Mouse (Mus musculus) thymus, adult 2 months (tissue): Measurements from ENCODE around the gene Hoxa9. TPM values are rescaled to one million over a fixed set of nuclear protein-coding genes. Genes with fewer than 3 reads are reported as not detected.

Experiments
- DNase-seq: peaks from one replicate; pipeline ENCODE4 v3.0.0; 2021
- H3K27ac ChIP-seq: fragments of 200-500 bp; 2 replicates; pipeline ENCODE4 v1.5.1; 2012; ENCODE audit warnings: low read length, control low read depth; ENCODE audit not compliant: control insufficient read depth, insufficient read depth
- H3K27me3 ChIP-seq: fragments of 200-500 bp; 2 replicates; pipeline ENCODE4 v1.6.1; 2012; ENCODE audit warnings: mild to moderate bottlenecking, low read length, moderate library complexity, mixed read lengths; ENCODE audit not compliant: control insufficient read depth, insufficient read depth
- H3K36me3 ChIP-seq: fragments of 200-500 bp; 2 replicates; pipeline ENCODE4 v1.6.1; 2012; ENCODE audit warnings: mild to moderate bottlenecking, low read length, moderate library complexity; ENCODE audit not compliant: control insufficient read depth, insufficient read depth
- H3K4me1 ChIP-seq: fragments of 200-500 bp; replicated peaks from 2 replicates; pipeline ENCODE4 v1.6.1; 2012; ENCODE audit warnings: low read length; ENCODE audit not compliant: control insufficient read depth, insufficient read depth
- H3K4me3 ChIP-seq: fragments of 200-500 bp; 2 replicates; pipeline ENCODE4 v1.5.1; 2012; ENCODE audit warnings: mild to moderate bottlenecking, low read length, control low read depth, moderate library complexity; ENCODE audit not compliant: control insufficient read depth, insufficient read depth
- CTCF ChIP-seq: fragments of 200-500 bp; IDR thresholded peaks from 2 replicates; pipeline ENCODE4 v1.5.1; 2012; ENCODE audit warnings: mild to moderate bottlenecking, control low read depth, low read length, moderate library complexity, borderline replicate concordance; ENCODE audit not compliant: control insufficient read depth, poor library complexity, insufficient read depth; ENCODE audit errors: extremely low read depth
- POLR2A ChIP-seq: fragments of 200-500 bp; IDR thresholded peaks from 2 replicates; pipeline ENCODE4 v1.6.1; 2012; ENCODE audit warnings: mild to moderate bottlenecking, low read length, control low read depth, moderate library complexity; ENCODE audit not compliant: control insufficient read depth, poor library complexity, insufficient read depth; ENCODE audit errors: extremely low read depth
- WGBS: fragments of 180-500 bp; shearing (Covaris S2); methylation state at CpG from one replicate; pipeline ENCODE4 v1.1.7; 2018; 5-methylcytosine and 5-hydroxymethylcytosine counted together
- polyA plus RNA-seq: library from polyadenylated mRNA; depleted of rRNA; stranded (reverse); fragments of >200 nt; gene quantifications from 2 replicates; pipeline ENCODE4 v1.2.3, GENCODE M21; 2012

Gene Hoxa9
- polyA plus RNA-seq, 1 experiment = 0.26 TPM

GRCm38 (mm10) chr6:52215771-52216535 is 14.9 kb downstream of the Hoxa9 start:
- TF ChIP-seq CTCF (no peak), POLR2A (no peak)
- Histone ChIP-seq H3K27me3 (peaks cover 30% of the 10 kb centered on the region), H3K4me3 (no peak overlapping the region), H3K4me1 (peaks cover 24% of the 10 kb centered on the region), H3K27ac (no peak overlapping the region), H3K36me3 (no peaks in the 10 kb centered on the region)
- WGBS = 30% methylated on average over 30 of the region's 30 CpGs
- no peak for DNase-seq

GRCm38 (mm10) chr6:52215070-52215469 is 15.8 kb downstream of the Hoxa9 start:
- 83% methylated on average over 3 of the region's 3 CpGs for WGBS
- no peak overlapping the region for H3K27ac ChIP-seq
- TF ChIP-seq POLR2A (no peak), CTCF (no peak)
- H3K4me1 ChIP-seq = peaks cover 24% of the 10 kb centered on the region
- DNase-seq = no peak
- no peak overlapping the region for H3K4me3 ChIP-seq
- H3K27me3 ChIP-seq = peaks cover 28% of the 10 kb centered on the region
- H3K36me3 ChIP-seq = no peaks in the 10 kb centered on the region

GRCm38 (mm10) chr6:52214271-52214670 is 16.6 kb downstream of the Hoxa9 start:
- TF ChIP-seq CTCF (no peak), POLR2A (no peak)
- H3K4me3 ChIP-seq = no peak overlapping the region
- DNase-seq = no peak
- no peaks in the 10 kb centered on the region for H3K36me3 ChIP-seq
- H3K27me3 ChIP-seq = peaks cover 26% of the 10 kb centered on the region
- 73% methylated on average over 5 of the region's 5 CpGs for WGBS
- peaks cover 24% of the 10 kb centered on the region for H3K4me1 ChIP-seq
- no peak overlapping the region for H3K27ac ChIP-seq

- WGBS = 4% methylated on average over 38 of the region's 38 CpGs
- H3K4me3 ChIP-seq = peak within 1 kb of the TSS; percentile 44
- DNase-seq = no peak
- peaks cover 22% of the 10 kb centered on the region; the same call in 1 of the 2 replicates for H3K27me3 ChIP-seq
- H3K4me1 ChIP-seq = peaks cover 27% of the 10 kb centered on the region
- no peaks in the 10 kb centered on the region for H3K36me3 ChIP-seq
- no peak for TF ChIP-seq CTCF
- TF ChIP-seq POLR2A = no peak
- peak within 1 kb of the TSS; percentile 10; the same call in 1 of the 2 replicates for H3K27ac ChIP-seq
Observed at GRCm38 (mm10) chr6:52213119-52213986, 17.5 kb downstream of the Hoxa9 start, which contains the start of the genes Hoxa3 and Gm28308. Gene Hoxa3 (minus strand): TSS chr6:52213336. Gene Gm28308 (minus strand): TSS chr6:52213339.

GRCm38 (mm10) chr6:52212556-52213118 is 18.3 kb downstream of the Hoxa9 start:
- Histone ChIP-seq H3K4me1 (peaks cover 25% of the 10 kb centered on the region), H3K27me3 (peaks cover 18% of the 10 kb centered on the region; the same call in 1 of the 2 replicates), H3K4me3 (peak overlapping the region; percentile 44), H3K27ac (peak overlapping the region; percentile 10; the same call in 1 of the 2 replicates), H3K36me3 (no peaks in the 10 kb centered on the region)
- TF ChIP-seq POLR2A = no peak
- TF ChIP-seq CTCF = no peak
- no peak for DNase-seq
- WGBS = under 1% methylated on average over 22 of the region's 22 CpGs

- TF ChIP-seq CTCF = no peak
- TF ChIP-seq POLR2A = no peak
- Histone ChIP-seq H3K27me3 (peaks cover 17% of the 10 kb centered on the region; the same call in 1 of the 2 replicates), H3K4me3 (peak overlapping the region; percentile 44), H3K36me3 (no peaks in the 10 kb centered on the region), H3K4me1 (peaks cover 20% of the 10 kb centered on the region), H3K27ac (no peak overlapping the region)
- WGBS = 0% methylated on average over 13 of the region's 13 CpGs
- DNase-seq = no peak
Observed at GRCm38 (mm10) chr6:52211961-52212360, 18.9 kb downstream of the Hoxa9 start.
